Mouse (Mus musculus): ENCODE results near the gene Naaladl2.
"Not testable (repeated sequence)": the region's sequence is repeated elsewhere in the genome, so short reads cannot be mapped to it uniquely, and the experiment has no call there.

The Naaladl2 gene

DNA sequence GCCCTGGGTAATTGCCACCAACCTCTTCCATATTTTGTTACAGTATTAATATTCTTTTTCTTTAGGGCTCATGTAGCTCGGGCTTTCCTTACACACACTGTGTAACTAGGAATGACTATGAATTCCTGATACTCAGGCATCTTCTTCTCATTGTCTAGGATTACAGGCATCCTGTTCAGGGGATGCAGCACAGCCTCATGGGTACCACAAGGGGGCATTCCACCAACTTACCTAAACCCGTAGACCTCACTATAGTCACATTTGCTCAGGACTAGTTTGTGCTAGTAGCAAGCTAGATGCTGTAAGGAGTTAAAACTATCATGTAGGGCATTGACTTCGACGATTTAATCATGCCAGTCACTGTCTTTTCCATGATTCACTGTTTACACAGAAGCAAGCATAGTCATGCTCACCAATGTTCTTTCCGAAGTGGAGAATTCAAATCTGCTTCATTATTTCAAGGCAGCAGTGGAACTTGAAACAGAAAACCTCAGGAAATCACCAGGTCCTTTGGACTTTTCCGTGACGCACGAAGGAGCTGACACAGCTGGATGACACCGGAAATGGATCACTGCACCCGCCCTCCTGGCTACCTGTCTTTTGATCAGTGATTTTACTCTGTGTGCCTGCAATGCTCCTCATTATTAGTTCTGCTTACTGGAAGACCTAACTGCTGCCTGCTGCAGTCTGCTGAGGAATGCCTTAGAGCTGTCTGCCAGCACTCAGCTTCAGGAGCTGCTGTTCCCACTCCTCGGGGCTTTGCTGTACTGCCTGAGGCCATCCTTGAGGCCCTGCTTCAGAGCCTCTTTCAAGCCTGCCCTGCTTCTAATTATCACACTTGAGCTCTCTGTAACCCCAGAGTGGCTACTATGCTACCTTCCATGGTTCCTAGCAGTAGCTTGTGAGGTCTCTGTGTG lies 822.3 kb downstream of the Naaladl2 start:
- no peak for DNase-seq (ENCODE audit: low spot score in 2 of 2)

DNA sequence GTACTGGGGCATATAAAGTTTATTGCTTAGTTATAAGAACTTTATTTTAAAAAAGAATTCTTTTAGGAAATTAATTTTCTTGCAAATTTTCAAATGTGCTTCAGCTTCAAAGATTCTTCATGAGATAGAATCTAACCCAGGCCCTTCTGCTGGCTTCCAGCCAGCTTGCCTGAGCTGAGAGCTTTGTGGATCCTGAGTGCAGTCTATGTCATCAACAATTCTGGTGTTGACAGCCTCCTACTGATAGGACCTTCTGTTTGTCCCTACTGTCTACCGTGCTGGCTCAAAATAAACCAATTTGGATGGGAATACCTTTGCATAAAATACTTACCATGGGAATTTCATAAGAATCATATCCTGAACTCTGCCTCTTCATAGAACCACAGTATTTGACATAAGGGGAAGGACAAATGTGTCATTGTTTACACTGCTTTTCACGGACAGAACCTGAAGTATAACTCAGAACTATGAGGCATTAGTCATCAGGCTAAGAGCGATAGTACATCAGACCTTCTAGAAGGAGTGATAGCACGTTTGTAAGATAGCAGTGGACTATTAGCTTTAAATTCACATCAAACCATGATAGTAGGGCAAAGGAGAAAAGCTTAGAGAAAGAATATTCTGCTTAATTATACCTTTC lies 829.3 kb downstream of the Naaladl2 start:
- no peak for DNase-seq (ENCODE audit: low spot score in 2 of 2)

DNA sequence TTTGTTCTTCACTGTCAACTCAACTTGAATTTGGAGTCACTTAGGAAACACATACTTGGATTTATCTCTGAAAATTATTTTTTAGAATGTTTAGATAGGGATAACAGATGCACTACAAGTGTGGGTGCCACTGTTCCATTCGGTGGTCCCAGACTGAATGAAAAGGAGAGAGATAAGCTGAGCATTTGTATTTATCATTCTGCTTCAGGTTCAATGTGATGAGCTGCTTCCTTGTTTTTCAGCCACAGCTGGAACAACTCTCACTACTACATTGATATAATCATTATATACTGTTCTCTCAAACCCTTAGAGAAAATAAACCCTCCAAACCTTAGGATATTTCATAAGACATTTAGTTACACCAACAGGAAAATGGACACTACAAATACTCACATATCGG lies 918.6 kb downstream of the Naaladl2 start:
- no peak for DNase-seq (ENCODE audit: low spot score in 2 of 2)

DNA sequence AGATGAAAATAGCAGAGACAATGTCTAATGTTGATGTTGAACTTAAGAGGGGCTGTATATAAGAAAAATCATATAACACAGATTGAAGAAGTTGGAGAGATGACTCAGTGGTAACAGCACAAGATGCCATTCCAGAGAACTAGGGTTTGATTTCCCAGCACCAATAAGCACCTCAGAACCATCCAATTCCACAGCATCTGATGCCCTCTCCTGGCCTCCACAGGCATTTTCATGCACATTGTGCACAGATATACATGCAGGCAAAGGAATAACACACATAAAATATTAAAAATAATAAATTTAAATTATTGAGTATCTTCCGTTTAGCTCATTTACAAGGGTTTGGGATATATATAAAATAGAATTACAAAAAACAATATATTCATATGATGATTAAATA lies 926.6 kb downstream of the Naaladl2 start:
- no peak for DNase-seq (ENCODE audit: low spot score in 2 of 2)

DNA sequence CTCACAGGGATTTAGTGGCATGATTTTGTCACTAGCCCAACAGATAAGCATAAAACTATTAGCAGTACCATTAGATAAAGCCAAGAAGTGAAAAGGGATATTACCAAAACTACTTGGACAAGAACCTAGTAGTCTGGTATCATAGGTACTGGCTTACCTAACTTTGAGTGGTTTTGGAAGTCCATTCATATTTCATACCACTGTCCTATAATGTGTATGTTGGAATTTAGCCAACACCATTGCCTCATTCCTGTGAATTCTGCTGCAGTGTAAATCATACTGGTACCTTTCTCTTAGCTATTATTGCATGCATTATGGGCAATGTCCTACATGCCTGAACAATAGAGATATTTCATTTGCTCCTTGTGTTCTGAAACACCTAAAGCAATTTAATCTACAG lies 977.5 kb downstream of the Naaladl2 start:
- DNase-seq (ENCODE audit: low spot score in 2 of 2) = no peak

DNA sequence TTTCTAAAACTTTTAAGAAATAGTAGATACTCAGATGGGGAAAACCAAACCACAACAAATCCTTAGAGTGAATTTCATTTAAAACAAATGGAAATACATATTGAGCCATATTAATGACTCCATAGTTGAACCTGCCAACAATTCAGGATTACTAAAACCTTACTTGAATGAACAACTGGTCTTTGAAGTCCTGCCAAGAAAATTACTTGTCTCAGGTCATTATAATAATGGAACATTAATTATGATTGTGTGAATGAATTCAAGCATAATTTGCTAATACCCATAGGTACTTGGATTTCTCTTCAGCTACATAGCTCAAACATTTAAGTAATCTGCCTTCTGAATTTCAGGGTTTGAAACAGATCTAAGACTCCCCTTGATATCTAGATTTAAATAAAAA lies 980.1 kb downstream of the Naaladl2 start:
- no peak for DNase-seq (ENCODE audit: low spot score in 2 of 2)

DNA sequence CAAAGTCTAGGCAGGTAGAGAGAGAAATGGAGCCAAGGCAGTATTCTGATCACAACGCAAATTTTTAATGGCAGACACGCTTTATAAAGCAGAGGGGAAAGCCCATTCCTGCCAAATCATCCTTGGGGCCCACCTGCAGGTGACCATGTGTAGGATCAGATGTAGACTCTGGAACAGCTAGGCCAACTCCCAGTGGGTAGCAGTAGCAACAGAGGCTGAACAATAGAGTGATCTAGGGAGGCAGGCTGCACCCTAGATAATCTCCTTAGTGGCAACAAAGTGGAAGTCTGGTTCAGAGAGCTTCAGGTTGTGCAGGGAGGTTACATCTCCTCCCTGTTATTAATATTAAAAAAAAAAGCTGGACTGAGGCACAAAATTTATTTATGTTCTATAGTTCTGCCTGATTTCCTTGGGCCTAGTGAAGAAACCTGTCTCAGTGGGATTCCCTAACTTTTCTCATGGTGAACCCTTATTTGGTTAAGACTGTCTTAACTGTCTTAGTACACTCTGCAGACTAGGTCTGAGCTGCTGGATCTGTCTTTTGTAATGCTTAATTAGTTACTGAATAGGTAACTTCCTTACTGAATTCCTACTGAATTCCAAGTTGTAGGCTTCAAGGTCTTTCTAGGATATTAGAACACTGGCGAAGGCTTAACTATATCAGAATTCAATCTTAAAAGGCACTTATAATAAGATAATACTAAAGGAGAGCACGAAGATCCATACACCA lies 992.8 kb downstream of the Naaladl2 start:
- DNase-seq (ENCODE audit: low spot score in 2 of 2) = not testable (repeated sequence)

DNA sequence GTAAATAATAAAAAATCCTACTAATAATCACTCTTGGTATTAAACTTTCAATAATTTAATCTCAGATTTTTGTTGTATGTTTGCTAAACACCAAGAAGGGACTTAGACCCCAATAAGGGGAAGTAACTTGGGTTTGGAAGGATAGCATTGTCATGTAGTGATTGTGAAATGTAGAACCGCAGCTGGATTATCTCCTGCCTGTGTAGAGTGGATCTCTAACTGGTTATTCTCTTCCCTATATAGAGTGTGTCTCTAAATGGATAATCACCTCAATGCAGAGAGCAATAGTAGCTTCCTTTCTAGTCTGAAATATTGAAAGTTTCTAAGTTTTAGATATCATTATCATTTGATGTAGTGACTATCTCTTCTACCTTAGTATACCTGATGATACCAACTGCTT lies 1001.3 kb downstream of the Naaladl2 start:
- DNase-seq (ENCODE audit: low spot score in 2 of 2) = no peak

DNA sequence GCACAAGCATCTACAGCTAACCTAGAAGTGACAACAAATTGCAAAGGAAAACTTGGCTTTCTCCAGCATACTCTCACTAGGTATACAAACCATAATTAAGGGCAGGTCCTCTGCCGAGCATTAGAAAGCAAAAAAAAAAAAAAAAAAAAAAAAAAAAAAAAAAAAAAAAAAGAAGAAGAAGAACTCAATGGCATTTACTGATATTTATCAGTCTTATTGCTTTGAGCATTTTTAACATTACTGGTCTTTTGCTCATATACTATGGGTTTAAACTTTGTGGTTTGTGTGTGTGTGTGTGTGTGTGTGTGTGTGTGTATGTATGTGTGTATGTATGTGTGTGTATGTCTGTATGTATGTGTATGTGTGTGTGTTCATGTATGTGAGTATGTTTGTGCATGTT lies 1006.1 kb downstream of the Naaladl2 start:
- DNase-seq (ENCODE audit: low spot score in 2 of 2) = no peak

DNA sequence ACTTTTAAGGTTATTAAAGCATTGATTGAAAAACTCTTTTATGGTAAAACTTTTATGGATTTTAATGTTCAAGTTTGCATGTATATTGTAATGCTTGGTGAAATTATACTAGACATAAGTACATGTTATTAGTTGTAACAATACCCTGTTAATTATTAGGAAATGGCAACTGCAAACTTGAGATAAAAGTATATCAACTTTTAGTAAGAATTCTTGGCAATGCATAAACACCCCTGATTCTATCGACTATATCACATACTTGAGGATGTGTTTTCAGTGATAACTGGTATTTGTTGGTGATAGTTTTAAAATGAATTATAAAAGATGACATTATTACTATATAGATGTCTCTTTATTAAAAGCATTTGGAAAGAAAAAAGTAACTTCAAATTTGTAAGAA lies 1017.9 kb downstream of the Naaladl2 start:
- no peak for DNase-seq (ENCODE audit: low spot score in 2 of 2)

DNA sequence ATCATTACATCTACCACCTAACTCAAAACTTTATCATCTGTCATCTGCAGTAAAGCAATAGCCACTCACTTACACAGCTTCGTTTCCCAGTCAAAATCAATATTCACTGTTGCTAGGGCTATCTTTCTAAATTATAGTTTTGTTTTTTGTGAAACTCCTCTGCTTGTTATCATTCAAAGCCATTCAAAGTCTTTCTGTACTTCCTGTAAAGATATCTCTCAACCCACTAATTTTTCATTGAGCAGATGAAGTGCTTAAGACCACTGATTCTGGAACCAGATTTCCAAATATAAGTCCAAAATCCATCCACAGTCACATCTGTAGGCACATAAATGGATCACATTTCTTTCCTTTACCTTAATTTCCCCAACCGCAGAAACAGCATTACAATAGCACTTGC lies 1020.0 kb downstream of the Naaladl2 start:
- no peak for DNase-seq (ENCODE audit: low spot score in 2 of 2)

DNA sequence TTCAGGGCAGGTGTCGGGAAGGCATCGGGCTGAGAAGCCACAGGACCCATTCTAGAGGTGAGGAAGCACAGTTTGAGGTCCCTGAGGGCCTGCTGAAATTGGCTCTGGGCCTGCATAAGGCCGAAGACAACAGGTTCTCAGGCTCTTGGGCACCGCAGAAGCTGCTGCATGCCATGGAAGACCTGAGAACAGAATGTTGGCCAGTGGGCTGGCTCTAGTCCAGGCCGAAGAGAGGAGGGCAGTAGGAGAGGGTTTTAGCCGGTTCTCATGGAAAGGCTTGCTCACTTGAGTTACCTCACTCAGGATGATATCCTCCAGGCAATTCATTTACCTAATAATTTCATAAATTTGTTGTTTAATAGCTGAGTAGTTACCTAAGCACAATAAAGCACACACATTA lies 1025.9 kb downstream of the Naaladl2 start:
- no peak for DNase-seq (ENCODE audit: low spot score in 2 of 2)

DNA sequence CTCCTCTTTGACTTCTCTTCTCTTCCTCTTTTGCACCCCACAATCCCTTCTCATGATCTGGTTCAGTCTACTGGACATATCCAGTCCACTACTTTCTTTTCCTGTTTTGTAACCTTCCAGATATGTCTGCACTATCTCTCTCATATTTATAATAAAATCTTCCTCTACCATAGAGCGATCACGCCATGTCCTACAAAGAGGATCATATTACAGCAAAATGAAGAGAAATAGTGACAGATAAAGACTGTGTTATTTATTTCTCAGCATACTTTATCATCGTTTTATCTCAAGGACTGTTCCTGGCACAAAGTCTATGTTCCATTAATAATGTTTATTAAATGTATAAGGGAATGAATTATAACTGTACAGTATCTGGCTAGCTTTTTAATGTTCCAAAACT lies 1029.2 kb downstream of the Naaladl2 start:
- DNase-seq (ENCODE audit: low spot score in 2 of 2) = no peak

DNA sequence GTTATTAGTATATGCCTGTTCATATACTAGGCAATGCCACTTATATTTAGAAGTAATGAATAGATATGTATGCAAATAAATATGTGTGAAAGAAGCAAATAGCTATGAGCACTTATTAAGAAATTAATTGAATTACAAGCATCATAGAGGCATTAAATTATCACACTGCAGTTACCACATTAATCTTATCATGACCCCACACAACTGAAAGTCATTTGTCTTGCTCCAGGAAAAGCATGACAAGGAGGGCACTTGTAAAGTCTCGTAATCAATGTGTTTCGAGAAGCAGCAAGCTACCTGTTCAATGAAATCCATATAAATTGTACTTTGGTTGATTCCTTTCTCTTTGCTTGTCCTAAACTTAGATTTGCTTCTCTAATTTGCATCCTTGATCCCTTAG lies 1030.7 kb downstream of the Naaladl2 start:
- DNase-seq (ENCODE audit: low spot score in 2 of 2) = no peak

DNA sequence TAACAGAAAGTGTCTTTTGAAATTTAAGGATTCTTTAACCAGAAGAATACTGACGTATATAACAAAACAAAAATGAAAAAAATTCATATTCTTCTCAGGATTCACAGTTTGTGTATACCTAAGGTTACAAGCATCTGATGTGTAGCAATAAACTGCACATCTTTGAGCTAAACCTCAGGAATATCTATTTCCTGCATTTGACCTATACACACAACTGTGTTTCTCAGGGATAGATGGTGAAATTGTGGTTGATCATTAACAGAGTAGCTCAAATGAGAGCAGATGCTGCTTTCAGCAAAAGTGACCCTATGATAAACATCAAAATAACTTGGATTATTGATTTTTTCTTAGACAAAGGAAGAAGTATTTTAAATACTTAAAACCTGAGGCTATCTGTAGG lies 1037.7 kb downstream of the Naaladl2 start:
- no peak for DNase-seq (ENCODE audit: low spot score in 2 of 2)

DNA sequence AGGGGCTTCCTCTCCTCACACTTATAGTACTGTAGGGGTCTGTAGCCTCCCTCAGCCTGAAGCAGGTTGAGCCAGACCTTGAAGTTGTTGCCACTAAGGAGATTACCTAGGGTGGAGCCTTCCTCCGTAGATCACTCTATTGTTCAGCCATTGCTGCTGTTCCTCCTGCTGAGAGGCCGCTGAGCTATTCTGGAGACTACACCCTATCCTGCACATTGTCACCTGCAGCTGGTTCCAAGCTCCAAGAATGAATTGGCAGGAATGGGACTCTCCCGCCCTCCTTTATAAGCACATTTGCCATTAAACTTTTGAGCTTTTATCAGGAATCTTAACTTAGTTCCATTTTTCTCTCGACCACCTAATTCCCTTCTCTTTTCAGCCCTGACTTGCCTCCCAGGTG lies 1064.3 kb downstream of the Naaladl2 start:
- no peak for DNase-seq (ENCODE audit: low spot score in 2 of 2)

DNA sequence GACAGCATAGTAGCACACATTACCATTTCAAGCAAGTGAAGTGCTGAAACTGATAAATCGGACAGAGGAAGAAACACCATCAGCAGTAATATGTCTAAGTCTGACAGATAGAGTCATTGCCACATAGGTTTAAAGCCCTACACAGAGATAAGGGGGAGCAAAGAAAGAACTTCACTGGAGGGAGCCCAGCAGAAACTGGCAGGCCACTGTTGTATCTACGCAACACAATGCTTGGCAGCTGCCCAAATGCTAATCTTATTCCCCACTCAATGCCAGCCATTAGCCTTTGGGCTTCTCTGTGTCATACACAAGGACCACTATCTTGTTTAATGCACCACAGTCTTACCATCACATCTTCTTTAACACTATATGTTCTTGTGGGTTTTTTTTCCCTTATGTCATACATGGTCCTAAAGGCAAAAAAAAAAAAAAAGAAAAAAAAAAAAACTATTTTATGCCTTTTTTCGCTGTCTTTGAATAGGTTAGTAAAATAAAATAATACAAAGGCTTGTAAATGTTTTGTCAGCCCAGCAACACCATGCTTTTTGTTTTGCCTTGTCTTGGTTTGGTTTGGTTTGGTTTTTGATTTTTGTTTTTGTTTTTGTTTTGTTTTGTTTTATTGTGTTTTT lies 1072.8 kb downstream of the Naaladl2 start:
- no peak for DNase-seq (ENCODE audit: low spot score in 2 of 2)

DNA sequence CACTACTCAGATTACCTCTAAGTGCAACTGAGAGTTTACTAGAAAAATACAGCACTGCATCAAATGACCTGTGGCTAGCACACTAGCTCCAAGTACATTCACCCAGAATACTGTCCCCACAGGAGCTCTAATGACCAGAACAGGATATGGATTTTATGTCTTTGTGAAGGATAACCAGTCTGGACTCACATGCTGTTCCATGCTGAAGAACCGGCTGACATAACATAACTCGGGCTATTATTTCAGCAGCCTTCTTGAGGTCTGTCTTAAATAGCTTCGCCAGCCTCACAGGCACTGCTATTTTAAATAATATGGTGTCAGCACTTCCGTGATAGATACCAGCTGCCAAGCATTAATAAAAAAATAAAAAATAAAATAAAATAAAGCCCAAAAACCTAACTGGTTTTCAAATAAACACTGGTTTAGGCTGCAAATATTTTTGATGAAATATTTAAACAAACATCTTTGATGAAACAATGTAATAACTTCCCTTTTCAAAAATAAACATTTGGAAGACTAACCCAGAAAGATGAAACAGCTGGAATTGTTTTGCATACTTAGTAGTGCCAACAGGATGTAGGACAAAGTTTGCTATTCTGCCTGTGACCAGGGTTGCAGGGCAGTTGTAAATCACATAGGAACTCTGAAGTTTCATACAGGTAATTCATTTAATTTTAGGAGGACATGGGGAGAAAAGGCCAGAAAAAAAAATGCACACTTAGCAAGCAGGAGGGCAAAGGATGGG lies 1073.5 kb downstream of the Naaladl2 start:
- DNase-seq (ENCODE audit: low spot score in 2 of 2) = no peak

DNA sequence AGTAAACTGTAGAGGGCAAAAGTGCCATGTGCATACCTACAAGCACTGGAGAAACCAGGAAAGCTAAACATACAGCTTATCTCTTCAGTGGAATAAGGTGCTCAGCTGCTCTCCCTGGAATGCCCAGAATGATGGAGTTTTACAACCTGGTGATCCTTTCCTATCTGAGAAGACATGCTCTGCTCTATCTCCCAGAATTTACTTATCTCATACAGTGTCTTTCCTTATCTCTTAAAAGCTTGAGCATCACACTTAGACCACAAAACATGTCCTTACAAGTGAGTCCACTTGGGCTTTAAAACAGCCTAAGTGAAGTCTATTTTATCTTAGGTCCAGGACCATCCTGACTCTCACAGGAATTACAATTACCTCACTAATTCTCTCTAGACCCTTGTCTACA lies 1095.8 kb downstream of the Naaladl2 start:
- no peak for DNase-seq (ENCODE audit: low spot score in 2 of 2)

DNA sequence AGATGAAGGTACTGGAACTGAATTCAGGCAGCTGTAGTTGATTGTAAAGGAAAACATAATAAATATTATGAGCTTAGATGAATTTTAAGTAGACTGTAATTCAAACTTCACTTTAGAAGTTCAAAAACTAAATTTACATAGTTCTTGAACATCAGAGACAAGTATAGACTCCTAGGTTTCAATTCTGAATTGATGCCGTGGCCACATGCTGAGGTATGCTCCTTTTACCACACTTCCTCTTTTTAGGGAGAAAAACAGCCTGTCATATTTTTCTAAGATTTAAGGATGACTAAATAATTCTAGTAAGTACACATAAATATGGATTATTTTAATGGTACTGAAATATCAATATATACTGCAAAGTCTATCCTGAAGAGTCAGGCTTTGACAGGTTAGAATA lies 1142.3 kb downstream of the Naaladl2 start:
- DNase-seq (ENCODE audit: low spot score in 2 of 2) = no peak

DNA sequence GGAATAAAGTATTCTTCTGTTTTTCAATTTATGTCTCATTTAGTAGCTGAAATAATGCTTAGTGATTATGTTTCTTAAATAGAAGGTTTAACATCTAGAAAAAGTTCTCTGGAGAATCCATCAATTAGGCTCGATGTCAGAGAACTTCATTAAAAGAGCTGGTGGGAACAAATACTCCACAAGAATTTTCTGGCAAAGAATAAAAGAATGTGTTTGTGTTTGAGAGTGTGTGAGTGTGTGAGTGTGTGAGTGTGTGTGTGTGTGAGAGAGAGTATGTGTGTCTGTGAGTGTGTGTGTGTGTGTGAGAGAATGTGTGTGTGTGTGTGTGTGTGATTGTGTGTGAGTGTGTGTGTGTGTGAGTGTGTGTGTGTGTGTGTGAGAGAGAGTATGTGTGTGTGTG lies 1170.3 kb downstream of the Naaladl2 start:
- no peak for DNase-seq (ENCODE audit: low spot score in 2 of 2)

Measured in right cerebral cortex, postnatal 36 days (tissue).